Mouse (Mus musculus) limb, embryonic 11.5 days (tissue): ENCODE data around the gene Sync. TPM values are rescaled to one million over a fixed set of nuclear protein-coding genes. Genes with fewer than 3 reads are reported as not detected.

ENCODE experiments used
- ATAC-seq: fragments of 200-750 bp; cut with Nextera tagmentation; 2 replicates; pipeline ENCODE4 v1.8.0; 2017; ENCODE audit warnings: low read depth; ENCODE audit not compliant: insufficient number of reproducible peaks, low FRiP score, low TSS enrichment
- DNase-seq: peaks from one replicate; pipeline ENCODE4 v3.0.0-alpha.2; 2015; ENCODE audit warnings: low spot score
- H3K27ac ChIP-seq: fragments of 300-500 bp; sonication (generic); replicated peaks from 2 replicates; pipeline ENCODE4 v1.5.1; 2014; ENCODE audit warnings: low read depth, mild to moderate bottlenecking, low read length
- H3K27me3 ChIP-seq: fragments of 300-500 bp; sonication (generic); 2 replicates; pipeline ENCODE4 v1.6.1; 2014; ENCODE audit warnings: mild to moderate bottlenecking, low read length, mixed read lengths; ENCODE audit not compliant: control insufficient read depth, insufficient read depth
- H3K36me3 ChIP-seq: fragments of 300-500 bp; sonication (generic); 2 replicates; pipeline ENCODE4 v1.6.1; 2014; ENCODE audit warnings: mild to moderate bottlenecking, low read length, moderate library complexity, mixed read lengths; ENCODE audit not compliant: control insufficient read depth, insufficient read depth
- H3K4me1 ChIP-seq: fragments of 300-500 bp; sonication (generic); 2 replicates; pipeline ENCODE4 v1.6.1; 2014; ENCODE audit warnings: low read length, mixed read lengths; ENCODE audit not compliant: control insufficient read depth, insufficient read depth
- H3K4me2 ChIP-seq: fragments of 300-500 bp; sonication (generic); 2 replicates; pipeline ENCODE4 v1.6.1; 2014; ENCODE audit warnings: low read depth, mild to moderate bottlenecking, moderate library complexity; ENCODE audit not compliant: severe bottlenecking
- H3K4me3 ChIP-seq: fragments of 300-500 bp; sonication (generic); 2 replicates; pipeline ENCODE4 v1.5.1; 2014; ENCODE audit warnings: low read depth, low read length
- H3K9ac ChIP-seq: fragments of 300-500 bp; sonication (generic); 2 replicates; pipeline ENCODE4 v1.6.1; 2014; ENCODE audit warnings: mild to moderate bottlenecking, low read length
- H3K9me3 ChIP-seq: fragments of 300-500 bp; sonication (generic); 2 replicates; pipeline ENCODE4 v1.6.1; 2016; ENCODE audit warnings: low read length; ENCODE audit not compliant: control insufficient read depth
- WGBS: fragments of 180-500 bp; shearing (Covaris S2); extraction: QIAGEN DNeasy Blood & Tissue Kit; methylation state at CpG from one replicate; pipeline ENCODE4 v1.1.7; 2014; 5-methylcytosine and 5-hydroxymethylcytosine counted together
- polyA plus RNA-seq: library from polyadenylated mRNA; unstranded; fragments of >200 nt; fragmentation: Nextera tagmentation; extraction: Ambion mirVana; gene quantifications from 2 replicates; pipeline ENCODE4 v1.2.1, GENCODE M21; 2014

Gene Sync
- polyA plus RNA-seq, result 0.47 and 0.59 TPM in 2 replicates

GRCm38 (mm10) chr4:129287472-129287981 is at the start of gene Sync:
Sync (plus strand) TSS chr4:129287617.
- WGBS, result under 1% methylated on average over 38 of the region's 53 CpGs
- H3K36me3 ChIP-seq, result no peaks in the 10 kb centered on the region
- H3K27ac ChIP-seq, result no peak within 1 kb of the TSS
- DNase-seq (peak; percentile 48), ATAC-seq (no peak)
- peak within 1 kb of the TSS; percentile 45 for H3K4me3 ChIP-seq
- peak within 1 kb of the TSS; percentile 55 for H3K9ac ChIP-seq
- peaks cover 16% of the 10 kb centered on the region for H3K27me3 ChIP-seq
- H3K4me1 ChIP-seq, result peaks cover 8% of the 10 kb centered on the region; the same call in 1 of the 2 replicates
- no peaks in the 10 kb centered on the region for H3K9me3 ChIP-seq
- peak within 1 kb of the TSS; percentile 95 for H3K4me2 ChIP-seq

- Histone ChIP-seq H3K9ac (peak overlapping the region; percentile 70; the same call in 1 of the 2 replicates), H3K4me2 (peak overlapping the region; percentile 97), H3K36me3 (no peaks in the 10 kb centered on the region), H3K27me3 (no peaks in the 10 kb centered on the region), H3K4me1 (peaks cover 7% of the 10 kb centered on the region; the same call in 1 of the 2 replicates), H3K27ac (no peak overlapping the region), H3K9me3 (no peaks in the 10 kb centered on the region), H3K4me3 (peak overlapping the region; percentile 82)
- 8% methylated on average over 21 of the region's 21 CpGs for WGBS
- ATAC-seq (no peak), DNase-seq (peak; percentile 65)
These were observed 49.5 kb upstream of the Sync start for GRCm38 (mm10) chr4:129237843-129238441.

- Histone ChIP-seq H3K9me3 (no peaks in the 10 kb centered on the region), H3K27ac (no peak overlapping the region), H3K36me3 (no peaks in the 10 kb centered on the region), H3K4me3 (peak overlapping the region; percentile 82), H3K4me2 (peak overlapping the region; percentile 97), H3K4me1 (peaks cover 7% of the 10 kb centered on the region; the same call in 1 of the 2 replicates), H3K9ac (peak overlapping the region; percentile 70), H3K27me3 (no peaks in the 10 kb centered on the region)
- no peak for DNase-seq
- peak; percentile 67 for ATAC-seq
- under 1% methylated on average over 23 of the region's 23 CpGs for WGBS
These were observed 48.8 kb upstream of the Sync start for GRCm38 (mm10) chr4:129238579-129239016.

GRCm38 (mm10) chr4:129239075-129239474 is 48.3 kb upstream of the Sync start:
- Histone ChIP-seq H3K27me3 (no peaks in the 10 kb centered on the region), H3K4me1 (peaks cover 7% of the 10 kb centered on the region; the same call in 1 of the 2 replicates), H3K9me3 (no peaks in the 10 kb centered on the region), H3K36me3 (no peaks in the 10 kb centered on the region), H3K9ac (peak overlapping the region; percentile 70), H3K27ac (no peak overlapping the region), H3K4me3 (peak overlapping the region; percentile 82), H3K4me2 (peak overlapping the region; percentile 97)
- DNase-seq, result peak; percentile 91
- 0% methylated on average over 12 of the region's 29 CpGs for WGBS
- ATAC-seq, result peak; percentile 85

GRCm38 (mm10) chr4:129241898-129242297 is 45.5 kb upstream of the Sync start:
- Histone ChIP-seq H3K36me3 (no peaks in the 10 kb centered on the region), H3K27me3 (peaks cover 11% of the 10 kb centered on the region), H3K9me3 (no peaks in the 10 kb centered on the region), H3K4me2 (no peak overlapping the region), H3K4me3 (no peak overlapping the region), H3K9ac (no peak overlapping the region), H3K4me1 (peaks cover 7% of the 10 kb centered on the region; the same call in 1 of the 2 replicates), H3K27ac (no peak overlapping the region; the same call in 1 of the 2 replicates)
- DNase-seq (no peak), ATAC-seq (no peak)
- 39% methylated on average over 7 of the region's 7 CpGs for WGBS

- no peak for DNase-seq
- no peaks in the 10 kb centered on the region for H3K9me3 ChIP-seq
- peaks cover 7% of the 10 kb centered on the region; the same call in 1 of the 2 replicates for H3K4me1 ChIP-seq
- no peaks in the 10 kb centered on the region for H3K36me3 ChIP-seq
- H3K27me3 ChIP-seq, result peaks cover 16% of the 10 kb centered on the region
- no peak overlapping the region for H3K4me2 ChIP-seq
- ATAC-seq, result no peak
- H3K27ac ChIP-seq, result no peak overlapping the region
- no peak overlapping the region for H3K4me3 ChIP-seq
- no peak overlapping the region for H3K9ac ChIP-seq
- WGBS, result 38% methylated on average over 4 of the region's 4 CpGs
These were observed 45.1 kb upstream of the Sync start for GRCm38 (mm10) chr4:129242327-129242726.

- WGBS, result 17% methylated on average over 4 of the region's 4 CpGs
- Histone ChIP-seq H3K27ac (no peak overlapping the region), H3K36me3 (no peaks in the 10 kb centered on the region), H3K4me2 (no peak overlapping the region), H3K4me3 (no peak overlapping the region), H3K9ac (no peak overlapping the region), H3K9me3 (no peaks in the 10 kb centered on the region), H3K4me1 (peaks cover 7% of the 10 kb centered on the region), H3K27me3 (peaks cover 20% of the 10 kb centered on the region)
- DNase-seq (no peak), ATAC-seq (no peak)
These were observed 44.7 kb upstream of the Sync start for GRCm38 (mm10) chr4:129242761-129243160.

GRCm38 (mm10) chr4:129244802-129245201 is 42.6 kb upstream of the Sync start:
- ATAC-seq (no peak), DNase-seq (no peak)
- Histone ChIP-seq H3K4me3 (no peak overlapping the region), H3K4me1 (peaks cover 7% of the 10 kb centered on the region), H3K27me3 (peaks cover 37% of the 10 kb centered on the region), H3K27ac (no peak overlapping the region), H3K4me2 (no peak overlapping the region), H3K36me3 (no peaks in the 10 kb centered on the region), H3K9me3 (no peaks in the 10 kb centered on the region), H3K9ac (no peak overlapping the region)
- 72% methylated on average over 4 of the region's 4 CpGs for WGBS
